Mouse (Mus musculus): ENCODE measurements around the gene Acot3. TPM values are rescaled to one million over a fixed set of nuclear protein-coding genes. Genes with fewer than 3 reads are reported as not detected.
"Not testable (repeated sequence)": the region's sequence is repeated elsewhere in the genome, so short reads cannot be mapped to it uniquely, and the experiment has no call there.

The Acot3 gene
- total RNA-seq, 2 experiments from 2014 or later = not detected

- not testable (repeated sequence) for ATAC-seq (replicated peaks; ENCODE audit: poor library complexity, severe bottlenecking)
Measured at GRCm38 (mm10) chr12:84038691-84039111, 13.2 kb upstream of the Acot3 start, which contains the start of gene Gm49366. TSS of gene Gm49366 (plus strand) at chr12:84038935.

- no peak for ATAC-seq (replicated peaks; ENCODE audit: poor library complexity, severe bottlenecking)
Measured at GRCm38 (mm10) chr12:84042248-84042647, 9.7 kb upstream of the Acot3 start.

- no peak for ATAC-seq (replicated peaks; ENCODE audit: poor library complexity, severe bottlenecking)
Measured at GRCm38 (mm10) chr12:84044045-84044444, 7.9 kb upstream of the Acot3 start.

- ATAC-seq (replicated peaks; ENCODE audit: poor library complexity, severe bottlenecking) = no peak
Measured at GRCm38 (mm10) chr12:84046906-84047305, 5.0 kb upstream of the Acot3 start.

GRCm38 (mm10) chr12:84050744-84051143 lies 1.2 kb upstream of the Acot3 start:
- ATAC-seq (replicated peaks; ENCODE audit: poor library complexity, severe bottlenecking) = not testable (repeated sequence)

- ATAC-seq (replicated peaks; ENCODE audit: poor library complexity, severe bottlenecking) = no peak
Measured at GRCm38 (mm10) chr12:84052609-84053008, 665 bp downstream of the Acot3 start.

GRCm38 (mm10) chr12:84053173-84053572 lies 1.2 kb downstream of the Acot3 start:
- ATAC-seq (replicated peaks; ENCODE audit: poor library complexity, severe bottlenecking) = no peak

GRCm38 (mm10) chr12:84053679-84054391 lies 1.9 kb downstream of the Acot3 start:
- ATAC-seq (replicated peaks; ENCODE audit: poor library complexity, severe bottlenecking) = peak; percentile 35; the same call in 1 of the 2 replicates

- peak; percentile 52 for ATAC-seq (replicated peaks; ENCODE audit: poor library complexity, severe bottlenecking)
Measured at GRCm38 (mm10) chr12:84060946-84061345, 9.0 kb downstream of the Acot3 start.

GRCm38 (mm10) chr12:84062336-84062735 lies 10.4 kb downstream of the Acot3 start:
- ATAC-seq (replicated peaks; ENCODE audit: poor library complexity, severe bottlenecking) = no peak

GRCm38 (mm10) chr12:84063228-84063627 lies 11.3 kb downstream of the Acot3 start:
- ATAC-seq (replicated peaks; ENCODE audit: poor library complexity, severe bottlenecking) = no peak

GRCm38 (mm10) chr12:84063833-84064232 lies 11.9 kb downstream of the Acot3 start:
- no peak for ATAC-seq (replicated peaks; ENCODE audit: poor library complexity, severe bottlenecking)

- ATAC-seq (replicated peaks; ENCODE audit: poor library complexity, severe bottlenecking) = no peak
Measured at GRCm38 (mm10) chr12:84064621-84065020, 12.7 kb downstream of the Acot3 start.

- ATAC-seq (replicated peaks; ENCODE audit: poor library complexity, severe bottlenecking) = no peak
Measured at GRCm38 (mm10) chr12:84067752-84068151, 15.8 kb downstream of the Acot3 start.

- ATAC-seq (replicated peaks; ENCODE audit: poor library complexity, severe bottlenecking) = no peak
Measured at GRCm38 (mm10) chr12:84068296-84068695, 16.4 kb downstream of the Acot3 start.

- ATAC-seq (replicated peaks; ENCODE audit: poor library complexity, severe bottlenecking) = no peak
Measured at GRCm38 (mm10) chr12:84068986-84069385, 17.0 kb downstream of the Acot3 start, which contains the start of gene Acot5. TSS of gene Acot5 (plus strand) at chr12:84069325.

- not testable (repeated sequence) for ATAC-seq (replicated peaks; ENCODE audit: poor library complexity, severe bottlenecking)
Measured at GRCm38 (mm10) chr12:84069582-84069981, 17.6 kb downstream of the Acot3 start.

- no peak for ATAC-seq (replicated peaks; ENCODE audit: poor library complexity, severe bottlenecking)
Measured at GRCm38 (mm10) chr12:84071696-84072095, 19.8 kb downstream of the Acot3 start.

GRCm38 (mm10) chr12:84077371-84077990 lies 25.5 kb downstream of the Acot3 start:
- no peak for ATAC-seq (replicated peaks; ENCODE audit: poor library complexity, severe bottlenecking)

- no peak for ATAC-seq (replicated peaks; ENCODE audit: poor library complexity, severe bottlenecking)
Measured at GRCm38 (mm10) chr12:84083842-84084241, 31.9 kb downstream of the Acot3 start.

GRCm38 (mm10) chr12:84084581-84084980 lies 32.6 kb downstream of the Acot3 start:
- ATAC-seq (replicated peaks; ENCODE audit: poor library complexity, severe bottlenecking) = no peak

GRCm38 (mm10) chr12:84094666-84095065 lies 42.7 kb downstream of the Acot3 start:
- ATAC-seq (replicated peaks; ENCODE audit: poor library complexity, severe bottlenecking) = not testable (repeated sequence)

Data from granulocyte monocyte progenitor cell, adult 5-6 weeks (primary cell).